Mouse (Mus musculus) heart, postnatal 0 days (tissue): ENCODE measurements around the gene Olfr93.

Experiments used
- CTCF ChIP-seq: IDR thresholded peaks from 2 replicates; pipeline ENCODE4 v1.5.1; 2016; ENCODE audit warnings: antibody characterized with exemption, control low read depth, low read depth
- EP300 ChIP-seq: IDR thresholded peaks from 2 replicates; pipeline ENCODE4 v1.6.1; 2016; ENCODE audit warnings: antibody characterized with exemption, low read depth

GRCm38 (mm10) chr17:37193032-37193431 is 31.7 kb upstream of the Olfr93 start:
- no peak for TF ChIP-seq CTCF
- TF ChIP-seq EP300, result no peak
